Mouse (Mus musculus) spleen, postnatal 14 days (tissue): ENCODE measurements around the gene Olfr571.

ENCODE experiments used
- DNase-seq, 2 experiments: peaks; one replicate each; pipeline ENCODE4 v3.0.0; 2021 to 2022; ENCODE audit warnings: low spot score in 2 of 2

Olfr571 gene

GRCm38 (mm10) chr7:102917032-102917875 is at the start of gene Olfr571:
Olfr571 (minus strand) TSS chr7:102917536.
- DNase-seq = no peak

- no peak for DNase-seq
Measured at GRCm38 (mm10) chr7:102962360-102962759, 45.0 kb upstream of the Olfr571 start, which contains the start of gene Olfr576. Olfr576 (plus strand) TSS chr7:102962660.

- DNase-seq = no peak
Measured at GRCm38 (mm10) chr7:102958593-102958992, 41.3 kb upstream of the Olfr571 start, which contains the start of gene Olfr575. Olfr575 (minus strand) TSS chr7:102958775.

- no peak for DNase-seq
Measured at GRCm38 (mm10) chr7:102958137-102958536, 40.8 kb upstream of the Olfr571 start.

- DNase-seq = no peak
Measured at GRCm38 (mm10) chr7:102950732-102951131, 33.4 kb upstream of the Olfr571 start.

- no peak for DNase-seq
Measured at GRCm38 (mm10) chr7:102948167-102948566, 30.8 kb upstream of the Olfr571 start, which contains the start of gene Olfr574. Olfr574 (plus strand) TSS chr7:102948467.

- DNase-seq = no peak
Measured at GRCm38 (mm10) chr7:102943417-102943816, 26.1 kb upstream of the Olfr571 start.

GRCm38 (mm10) chr7:102942475-102942874 is 25.1 kb upstream of the Olfr571 start, which contains the start of gene Olfr573-ps1:
Olfr573-ps1 (minus strand) TSS chr7:102942575.
- no peak for DNase-seq

GRCm38 (mm10) chr7:102927105-102927504 is 9.8 kb upstream of the Olfr571 start:
- DNase-seq = no peak

- DNase-seq = no peak
Measured at GRCm38 (mm10) chr7:102924109-102924508, 6.8 kb upstream of the Olfr571 start, which contains the start of gene Olfr572. Olfr572 (plus strand) TSS chr7:102924409.

GRCm38 (mm10) chr7:102919632-102920031 is 2.3 kb upstream of the Olfr571 start:
- DNase-seq = no peak

GRCm38 (mm10) chr7:102916405-102916804 is 931 bp downstream of the Olfr571 start:
- no peak for DNase-seq

- no peak for DNase-seq
Measured at GRCm38 (mm10) chr7:102915261-102915660, 2.1 kb downstream of the Olfr571 start.

GRCm38 (mm10) chr7:102890782-102891181 is 26.6 kb downstream of the Olfr571 start, which contains the start of gene Olfr569:
Olfr569 (minus strand) TSS chr7:102890882.
- no peak for DNase-seq

- no peak for DNase-seq
Measured at GRCm38 (mm10) chr7:102876822-102877221, 40.5 kb downstream of the Olfr571 start, which contains the start of gene Olfr568. Olfr568 (plus strand) TSS chr7:102877122.

- no peak for DNase-seq
Measured at GRCm38 (mm10) chr7:102858665-102859064, 58.7 kb downstream of the Olfr571 start, which contains the start of gene Olfr566. Olfr566 (minus strand) TSS chr7:102858765.

- DNase-seq = no peak
Measured at GRCm38 (mm10) chr7:102855807-102856206, 61.5 kb downstream of the Olfr571 start.
